Mouse (Mus musculus) intestine, embryonic 15.5 days (tissue): ENCODE results near the gene Slc4a1ap. TPM values are rescaled to one million over a fixed set of nuclear protein-coding genes. Genes with fewer than 3 reads are reported as not detected.

Experiments used
- ATAC-seq: fragments of 200-750 bp; cut with Nextera tagmentation; 2 replicates; pipeline ENCODE4 v1.8.0; 2017; ENCODE audit warnings: moderate TSS enrichment, moderate library complexity
- H3K27ac ChIP-seq: fragments of 300-500 bp; sonication (generic); 2 replicates; pipeline ENCODE4 v1.5.1; 2015; ENCODE audit warnings: mild to moderate bottlenecking, inconsistent platforms
- H3K27me3 ChIP-seq: fragments of 300-500 bp; sonication (generic); replicated peaks from 2 replicates; pipeline ENCODE4 v1.6.1; 2015; ENCODE audit warnings: inconsistent platforms
- H3K36me3 ChIP-seq: fragments of 300-500 bp; sonication (generic); 2 replicates; pipeline ENCODE4 v1.6.1; 2015; ENCODE audit warnings: inconsistent platforms
- H3K4me1 ChIP-seq: fragments of 300-500 bp; sonication (generic); replicated peaks from 2 replicates; pipeline ENCODE4 v1.6.1; 2015; ENCODE audit warnings: inconsistent platforms
- H3K4me2 ChIP-seq: fragments of 300-500 bp; sonication (generic); replicated peaks from 2 replicates; pipeline ENCODE4 v1.6.1; 2015; ENCODE audit warnings: mild to moderate bottlenecking, inconsistent platforms
- H3K4me3 ChIP-seq: fragments of 300-500 bp; sonication (generic); replicated peaks from 2 replicates; pipeline ENCODE4 v1.5.1; 2015; ENCODE audit warnings: inconsistent platforms
- H3K9ac ChIP-seq: fragments of 300-500 bp; sonication (generic); 2 replicates; pipeline ENCODE4 v1.6.1; 2015; ENCODE audit warnings: inconsistent platforms
- H3K9me3 ChIP-seq: fragments of 300-500 bp; sonication (generic); 2 replicates; pipeline ENCODE4 v1.6.1; 2016; ENCODE audit warnings: inconsistent platforms
- WGBS: fragments of 180-500 bp; shearing (Covaris S2); methylation state at CpG from one replicate; pipeline ENCODE4 v1.1.7; 2015; 5-methylcytosine and 5-hydroxymethylcytosine counted together
- polyA plus RNA-seq: library from polyadenylated mRNA; unstranded; fragments of >200 nt; fragmentation: Nextera tagmentation; extraction: Ambion mirVana; gene quantifications from 2 replicates; pipeline ENCODE4 v1.2.1, GENCODE M21; 2015

Gene Slc4a1ap
- 25.5 and 27.8 TPM in 2 replicates for polyA plus RNA-seq

- Histone ChIP-seq H3K9ac (peak within 1 kb of the TSS; percentile 93), H3K27ac (peak within 1 kb of the TSS; percentile 88), H3K4me1 (peaks cover 9% of the 10 kb centered on the region; the same call in 1 of the 2 replicates), H3K4me2 (peak within 1 kb of the TSS; percentile 91), H3K4me3 (peak within 1 kb of the TSS; percentile 96), H3K27me3 (no peaks in the 10 kb centered on the region), H3K36me3 (peaks cover 9% of the 10 kb centered on the region), H3K9me3 (no peaks in the 10 kb centered on the region)
- under 1% methylated on average over 28 of the region's 28 CpGs for WGBS
- ATAC-seq, result peak; percentile 92
Measured at GRCm38 (mm10) chr5:31526354-31527116, at the start of gene Slc4a1ap. Gene Slc4a1ap (plus strand): TSS chr5:31526995.

GRCm38 (mm10) chr5:31480536-31480935 is 46.3 kb upstream of the Slc4a1ap start:
- Histone ChIP-seq H3K36me3 (peaks cover 26% of the 10 kb centered on the region), H3K4me3 (no peak overlapping the region), H3K27ac (no peak overlapping the region), H3K9me3 (no peaks in the 10 kb centered on the region), H3K27me3 (no peaks in the 10 kb centered on the region), H3K4me1 (no peaks in the 10 kb centered on the region), H3K4me2 (no peak overlapping the region), H3K9ac (no peak overlapping the region)
- WGBS, result 90% methylated on average over 4 of the region's 4 CpGs
- no peak for ATAC-seq

- no peaks in the 10 kb centered on the region for H3K9me3 ChIP-seq
- no peak within 1 kb of the TSS for H3K27ac ChIP-seq
- no peak within 1 kb of the TSS for H3K4me3 ChIP-seq
- H3K4me2 ChIP-seq, result no peak within 1 kb of the TSS
- H3K4me1 ChIP-seq, result no peaks in the 10 kb centered on the region
- no peaks in the 10 kb centered on the region for H3K27me3 ChIP-seq
- no peak within 1 kb of the TSS for H3K9ac ChIP-seq
- H3K36me3 ChIP-seq, result 0 out of 2 replicates have a peak, but pooled peaks cover 6% of the 10 kb centered on the region
- 92% methylated on average over 3 of the region's 3 CpGs for WGBS
- no peak for ATAC-seq
Measured at GRCm38 (mm10) chr5:31485440-31485839, 41.4 kb upstream of the Slc4a1ap start, which contains the start of gene 4930548H24Rik. Gene 4930548H24Rik (plus strand): TSS chr5:31485740.

GRCm38 (mm10) chr5:31487889-31488288 is 38.9 kb upstream of the Slc4a1ap start:
- Histone ChIP-seq H3K9ac (no peak overlapping the region), H3K27me3 (no peaks in the 10 kb centered on the region), H3K27ac (no peak overlapping the region), H3K4me3 (no peak overlapping the region), H3K4me1 (no peaks in the 10 kb centered on the region), H3K4me2 (no peak overlapping the region), H3K9me3 (no peaks in the 10 kb centered on the region), H3K36me3 (no peaks in the 10 kb centered on the region)
- ATAC-seq, result no peak
- 90% methylated on average over 3 of the region's 3 CpGs for WGBS

- Histone ChIP-seq H3K36me3 (no peaks in the 10 kb centered on the region), H3K27ac (no peak overlapping the region), H3K4me2 (no peak overlapping the region), H3K27me3 (no peaks in the 10 kb centered on the region), H3K9ac (no peak overlapping the region), H3K9me3 (no peaks in the 10 kb centered on the region), H3K4me3 (no peak overlapping the region), H3K4me1 (no peaks in the 10 kb centered on the region)
- ATAC-seq, result no peak
- WGBS, result 62% methylated on average over 7 of the region's 7 CpGs
Measured at GRCm38 (mm10) chr5:31489116-31489769, 37.6 kb upstream of the Slc4a1ap start.

GRCm38 (mm10) chr5:31492031-31492430 is 34.8 kb upstream of the Slc4a1ap start:
- no peak for ATAC-seq
- 75% methylated on average over 1 of the region's 1 CpGs for WGBS

GRCm38 (mm10) chr5:31494513-31495297 is 32.1 kb upstream of the Slc4a1ap start, which contains the start of gene Gpn1:
Gene Gpn1 (plus strand): TSS chr5:31494741.
- Histone ChIP-seq H3K4me3 (peak within 1 kb of the TSS; percentile 62), H3K36me3 (peaks cover 15% of the 10 kb centered on the region), H3K9me3 (no peaks in the 10 kb centered on the region), H3K4me1 (peaks cover 5% of the 10 kb centered on the region; the same call in 1 of the 2 replicates), H3K27me3 (no peaks in the 10 kb centered on the region), H3K4me2 (peak within 1 kb of the TSS; percentile 75), H3K27ac (no peak within 1 kb of the TSS), H3K9ac (peak within 1 kb of the TSS; percentile 67)
- WGBS, result under 1% methylated on average over 49 of the region's 49 CpGs
- peak; percentile 100 for ATAC-seq

More at GRCm38 (mm10) chr5:31492031-31492430, 34.8 kb upstream of the Slc4a1ap start:
- H3K9ac ChIP-seq, result no peak overlapping the region
- no peak overlapping the region for H3K4me2 ChIP-seq
- peaks cover 5% of the 10 kb centered on the region; the same call in 1 of the 2 replicates for H3K4me1 ChIP-seq
- no peak overlapping the region for H3K27ac ChIP-seq
- no peaks in the 10 kb centered on the region for H3K9me3 ChIP-seq
- no peak overlapping the region for H3K4me3 ChIP-seq
- no peaks in the 10 kb centered on the region for H3K27me3 ChIP-seq
- H3K36me3 ChIP-seq, result peaks cover 2% of the 10 kb centered on the region; the same call in 1 of the 2 replicates

GRCm38 (mm10) chr5:31504843-31505242 is 22.0 kb upstream of the Slc4a1ap start:
- H3K36me3 ChIP-seq, result peaks cover 38% of the 10 kb centered on the region
- H3K4me2 ChIP-seq, result no peak overlapping the region
- no peak for ATAC-seq
- no peak overlapping the region for H3K27ac ChIP-seq
- H3K4me1 ChIP-seq, result no peaks in the 10 kb centered on the region
- no peaks in the 10 kb centered on the region for H3K27me3 ChIP-seq
- no peaks in the 10 kb centered on the region for H3K9me3 ChIP-seq
- 80% methylated on average over 10 of the region's 10 CpGs for whole genome bisulfite sequencing
- no peak overlapping the region for H3K4me3 ChIP-seq
- no peak overlapping the region for H3K9ac ChIP-seq

- Histone ChIP-seq H3K9ac (no peak overlapping the region), H3K4me1 (no peaks in the 10 kb centered on the region), H3K9me3 (no peaks in the 10 kb centered on the region), H3K36me3 (peaks cover 22% of the 10 kb centered on the region), H3K27me3 (no peaks in the 10 kb centered on the region), H3K4me3 (no peak overlapping the region), H3K27ac (no peak overlapping the region), H3K4me2 (no peak overlapping the region)
- ATAC-seq, result no peak
- WGBS, result 81% methylated on average over 1 of the region's 1 CpGs
Measured at GRCm38 (mm10) chr5:31512481-31512880, 14.3 kb upstream of the Slc4a1ap start.

GRCm38 (mm10) chr5:31520556-31520955 is 6.2 kb upstream of the Slc4a1ap start:
- WGBS, result 85% methylated on average over 6 of the region's 6 CpGs
- Histone ChIP-seq H3K4me2 (no peak overlapping the region), H3K9me3 (no peaks in the 10 kb centered on the region), H3K4me1 (peaks cover 2% of the 10 kb centered on the region; the same call in 1 of the 2 replicates), H3K4me3 (no peak overlapping the region), H3K27me3 (no peaks in the 10 kb centered on the region), H3K27ac (no peak overlapping the region), H3K36me3 (peaks cover 30% of the 10 kb centered on the region), H3K9ac (no peak overlapping the region)
- ATAC-seq, result no peak

- Histone ChIP-seq H3K9ac (peak overlapping the region; percentile 93), H3K36me3 (peaks cover 15% of the 10 kb centered on the region), H3K4me2 (peak overlapping the region; percentile 91), H3K27ac (peak overlapping the region; percentile 88), H3K4me3 (peak overlapping the region; percentile 96), H3K4me1 (peaks cover 9% of the 10 kb centered on the region; the same call in 1 of the 2 replicates), H3K27me3 (no peaks in the 10 kb centered on the region), H3K9me3 (no peaks in the 10 kb centered on the region)
- whole genome bisulfite sequencing, result 2% methylated on average over 40 of the region's 40 CpGs
- ATAC-seq, result peak; percentile 58
Measured at GRCm38 (mm10) chr5:31527117-31527680, 404 bp downstream of the Slc4a1ap start.
